Mouse (Mus musculus): ENCODE measurements around the gene Apoc4. TPM values are rescaled to one million over a fixed set of nuclear protein-coding genes. Genes with fewer than 3 reads are reported as not detected.
A peak's percentile ranks its signal among the peaks of the same experiment; 100 is the strongest.
"Not testable (repeated sequence)": the region's sequence is repeated elsewhere in the genome, so short reads cannot be mapped to it uniquely, and the experiment has no call there.

Apoc4 gene
- total RNA-seq, 1 experiment from 2014 or later, result 0.48 TPM

DNA sequence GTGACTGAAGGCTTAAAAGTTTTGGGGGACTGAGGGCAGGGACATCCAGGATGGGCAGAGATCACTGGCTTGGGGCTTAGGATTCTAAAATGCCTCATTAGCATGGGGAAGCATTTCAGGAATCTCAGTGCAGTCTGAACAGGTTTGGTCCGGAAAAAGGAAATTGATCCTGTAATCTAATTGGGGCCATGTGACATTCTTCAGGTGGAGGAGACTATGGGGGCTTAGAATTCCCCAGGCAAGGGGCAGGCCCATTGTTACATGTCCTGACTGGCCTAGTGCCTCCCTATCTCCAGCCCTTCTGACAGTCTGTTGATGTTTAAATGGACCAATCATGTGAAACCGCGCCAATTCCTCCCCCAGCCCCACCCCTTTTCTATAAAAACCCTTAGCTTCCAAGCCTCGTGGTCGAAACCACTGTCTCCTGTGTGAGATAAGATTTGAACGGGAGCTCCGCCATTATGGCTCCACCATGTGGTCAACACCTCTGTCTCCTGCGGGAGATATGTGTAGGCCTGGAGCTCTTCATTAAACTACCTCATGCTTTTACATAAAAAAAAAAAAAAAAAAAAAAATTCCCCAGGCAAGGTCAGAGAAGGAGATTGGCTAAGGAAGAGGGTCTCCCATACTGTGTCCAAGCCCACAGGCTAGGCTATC lies 5.8 kb upstream of the Apoc4 start:
- not testable (repeated sequence) for ATAC-seq (replicated peaks; ENCODE audit: insufficient number of reproducible peaks, low FRiP score, low TSS enrichment, poor library complexity, severe bottlenecking)

DNA sequence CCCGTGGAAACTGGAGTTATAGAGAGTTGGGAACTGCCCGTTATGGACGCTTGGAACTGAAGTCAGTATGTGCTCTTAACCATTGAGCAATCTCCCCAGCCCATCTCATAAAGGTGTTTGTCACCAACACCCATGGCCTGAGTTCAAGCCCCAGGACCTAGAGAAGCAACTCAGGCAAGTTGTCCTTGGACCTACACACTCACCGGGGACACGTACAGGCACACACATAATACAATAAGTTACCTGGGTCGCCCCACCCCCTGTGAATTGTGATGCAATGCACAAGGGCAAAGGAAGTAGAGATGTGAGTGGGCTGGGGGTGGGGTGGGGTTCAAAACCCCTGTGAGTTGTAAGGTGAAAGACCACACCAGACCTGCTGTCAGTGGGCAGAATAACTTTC lies 5.2 kb upstream of the Apoc4 start:
- ATAC-seq (replicated peaks; ENCODE audit: insufficient number of reproducible peaks, low FRiP score, low TSS enrichment, poor library complexity, severe bottlenecking), result no peak

DNA sequence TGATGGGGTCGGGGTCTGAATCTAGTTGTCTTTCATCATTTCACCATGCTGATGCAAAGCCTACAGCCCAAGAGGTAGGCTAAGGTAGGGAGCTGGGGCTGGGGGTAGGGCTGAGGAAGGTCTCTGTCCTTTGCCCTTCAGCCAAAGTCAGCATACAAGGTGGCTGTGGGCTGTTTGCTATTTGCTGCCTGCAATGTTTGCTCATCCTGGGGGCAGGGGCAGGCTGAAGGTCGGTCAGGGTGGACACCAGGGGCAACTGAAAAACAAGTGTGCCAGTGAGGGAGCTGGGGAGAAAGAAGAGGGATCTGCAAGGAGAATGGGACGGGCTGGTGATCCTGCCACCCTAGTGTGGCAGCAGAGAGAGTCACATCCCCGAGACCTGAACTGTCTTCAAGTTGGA lies 4.1 kb upstream of the Apoc4 start:
- no peak for ATAC-seq (replicated peaks; ENCODE audit: insufficient number of reproducible peaks, low FRiP score, low TSS enrichment, poor library complexity, severe bottlenecking)

DNA sequence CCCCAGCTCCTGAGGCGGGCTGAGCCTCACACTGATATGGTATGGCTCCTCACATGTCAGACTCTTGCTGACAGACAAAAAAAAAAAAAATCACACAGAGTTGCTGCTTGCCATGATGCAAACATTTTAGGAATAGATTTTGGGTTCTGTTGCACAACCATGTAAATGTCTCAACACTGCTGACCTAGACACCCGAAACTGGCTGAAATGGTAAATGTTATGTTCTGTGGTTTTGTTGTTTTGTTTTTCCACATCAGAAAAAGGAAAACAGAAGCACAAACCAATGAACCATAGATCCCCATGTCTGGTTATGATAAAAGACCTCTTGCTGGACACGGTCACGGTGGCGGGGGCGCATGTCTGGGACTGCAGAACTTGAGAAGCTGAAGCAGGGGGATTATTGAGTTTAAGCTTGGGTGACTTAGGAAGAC lies 2.5 kb upstream of the Apoc4 start:
- peak; percentile 86 for ATAC-seq (replicated peaks; ENCODE audit: insufficient number of reproducible peaks, low FRiP score, low TSS enrichment, poor library complexity, severe bottlenecking)

DNA sequence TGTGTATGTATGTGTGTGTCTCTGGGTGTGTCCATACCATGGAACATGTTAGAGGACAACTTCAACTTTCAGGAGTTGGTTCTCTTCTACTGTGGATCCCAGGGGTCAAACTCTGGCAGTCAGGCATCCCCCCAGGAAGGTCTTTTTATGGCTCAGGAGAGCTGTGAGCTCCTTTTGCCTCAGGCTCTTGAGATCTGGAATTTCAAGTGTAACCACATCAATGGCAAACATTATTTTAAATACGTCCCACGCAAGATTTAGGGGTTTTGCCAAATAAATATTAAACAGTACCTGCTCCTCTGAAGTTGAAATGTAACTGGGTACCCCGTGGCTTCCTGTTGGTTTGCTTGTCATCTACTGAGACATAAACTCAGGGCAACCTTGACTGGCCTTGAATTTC lies 1.7 kb upstream of the Apoc4 start:
- no peak for ATAC-seq (replicated peaks; ENCODE audit: insufficient number of reproducible peaks, low FRiP score, low TSS enrichment, poor library complexity, severe bottlenecking)

DNA sequence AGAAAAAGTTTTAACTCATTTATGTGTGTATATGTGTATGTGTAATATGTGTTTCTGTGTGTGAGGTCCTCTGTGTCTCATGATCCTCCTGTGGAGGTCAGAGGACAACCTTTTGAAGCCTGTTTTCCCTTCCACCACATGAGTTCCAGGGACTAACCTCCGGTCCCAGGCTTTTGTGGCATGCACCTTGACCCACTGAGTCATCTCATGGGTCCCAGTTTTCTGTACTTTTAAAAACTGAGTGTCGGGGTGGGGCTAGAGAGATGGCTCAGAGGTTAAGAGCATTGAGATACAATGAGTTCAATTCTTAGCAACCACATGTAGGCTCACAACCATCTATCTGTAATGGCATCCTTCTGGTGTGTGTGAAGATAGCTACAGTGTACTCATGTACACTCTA lies 577 bp downstream of the Apoc4 start:
- no peak for ATAC-seq (replicated peaks; ENCODE audit: insufficient number of reproducible peaks, low FRiP score, low TSS enrichment, poor library complexity, severe bottlenecking)

DNA sequence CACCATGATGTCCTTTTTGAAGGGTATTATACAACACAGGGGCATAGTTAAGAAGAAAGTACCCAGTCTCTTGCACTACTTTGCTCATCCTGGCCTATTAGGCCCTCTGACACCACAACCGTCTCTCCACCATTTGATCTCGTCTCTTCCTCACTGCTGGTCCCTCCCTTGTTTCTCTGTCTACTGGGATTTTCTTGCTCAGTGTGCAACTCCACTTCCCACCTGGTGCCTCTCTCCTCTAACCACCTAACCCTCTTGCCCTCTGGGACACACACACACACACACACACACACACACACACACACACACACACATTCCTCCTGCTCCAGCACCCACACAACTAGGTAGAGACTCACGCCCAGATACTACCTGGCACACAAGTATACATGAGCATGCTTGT lies 2.4 kb downstream of the Apoc4 start:
- ATAC-seq (replicated peaks; ENCODE audit: insufficient number of reproducible peaks, low FRiP score, low TSS enrichment, poor library complexity, severe bottlenecking), result no peak

DNA sequence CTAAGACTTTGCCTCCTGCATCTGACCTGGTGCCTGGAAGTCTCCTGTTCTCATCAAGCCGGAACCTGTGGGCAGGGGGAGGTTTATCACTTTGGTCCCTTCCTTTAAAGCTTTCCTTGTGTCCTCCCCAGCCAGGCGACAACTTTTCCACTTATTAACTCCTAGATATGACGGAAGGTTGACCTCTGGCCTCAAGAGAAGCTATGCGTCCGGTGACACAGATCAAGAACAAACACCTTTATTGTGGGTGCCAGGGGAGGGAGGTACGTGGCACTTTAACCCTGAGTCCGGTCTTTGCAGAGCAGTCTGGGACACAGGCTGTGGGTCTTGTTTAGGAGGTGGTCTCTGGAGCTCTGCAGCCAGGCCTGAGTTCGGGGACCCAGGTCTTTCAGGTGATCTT lies 3.4 kb downstream of the Apoc4 start, which contains the start of gene Apoc2:
Apoc2 (minus strand) TSS at position 70 of the 400 bp plus-strand sequence.
- no peak for ATAC-seq (replicated peaks; ENCODE audit: insufficient number of reproducible peaks, low FRiP score, low TSS enrichment, poor library complexity, severe bottlenecking)

DNA sequence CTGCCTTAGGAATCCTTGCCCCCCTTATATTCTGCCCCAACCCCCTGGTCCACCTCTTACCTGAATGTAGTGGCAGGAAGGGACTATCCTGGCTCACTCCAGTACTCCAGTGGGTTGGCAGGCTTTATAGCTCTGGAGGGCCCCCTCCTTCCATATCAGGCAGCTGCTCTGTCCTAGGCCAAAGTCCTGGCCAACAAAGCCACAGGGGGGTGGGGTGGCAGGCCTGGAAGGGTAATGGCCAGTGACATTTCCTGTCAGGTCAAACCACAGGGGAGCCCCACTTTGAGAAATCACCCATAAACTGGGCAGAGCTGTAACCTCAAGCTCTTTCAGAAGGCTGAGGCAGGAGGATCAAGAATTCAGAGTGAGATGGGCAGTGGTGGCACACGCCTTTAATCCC lies 4.6 kb downstream of the Apoc4 start:
- ATAC-seq (replicated peaks; ENCODE audit: insufficient number of reproducible peaks, low FRiP score, low TSS enrichment, poor library complexity, severe bottlenecking), result peak; percentile 67

DNA sequence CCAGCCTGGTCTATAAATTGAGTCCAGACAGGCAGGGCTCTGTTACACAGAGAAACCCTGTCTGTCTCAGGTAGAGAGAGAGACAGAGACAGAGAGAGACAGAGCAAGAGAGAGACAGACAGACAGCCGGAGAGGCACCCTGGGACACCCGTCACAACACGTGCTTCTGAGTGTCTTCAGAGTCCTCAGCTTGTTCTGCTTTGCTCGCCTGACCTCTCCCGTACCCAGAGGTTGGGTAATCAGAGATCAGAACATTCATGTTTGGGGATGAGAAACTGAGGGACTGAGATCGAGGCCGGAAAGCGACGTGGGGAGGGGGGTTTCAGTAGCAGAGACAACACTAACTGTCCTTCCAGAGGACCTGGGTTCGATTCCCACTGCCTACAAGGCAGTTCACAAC lies 5.5 kb downstream of the Apoc4 start:
- ATAC-seq (replicated peaks; ENCODE audit: insufficient number of reproducible peaks, low FRiP score, low TSS enrichment, poor library complexity, severe bottlenecking), result peak; percentile 94

DNA sequence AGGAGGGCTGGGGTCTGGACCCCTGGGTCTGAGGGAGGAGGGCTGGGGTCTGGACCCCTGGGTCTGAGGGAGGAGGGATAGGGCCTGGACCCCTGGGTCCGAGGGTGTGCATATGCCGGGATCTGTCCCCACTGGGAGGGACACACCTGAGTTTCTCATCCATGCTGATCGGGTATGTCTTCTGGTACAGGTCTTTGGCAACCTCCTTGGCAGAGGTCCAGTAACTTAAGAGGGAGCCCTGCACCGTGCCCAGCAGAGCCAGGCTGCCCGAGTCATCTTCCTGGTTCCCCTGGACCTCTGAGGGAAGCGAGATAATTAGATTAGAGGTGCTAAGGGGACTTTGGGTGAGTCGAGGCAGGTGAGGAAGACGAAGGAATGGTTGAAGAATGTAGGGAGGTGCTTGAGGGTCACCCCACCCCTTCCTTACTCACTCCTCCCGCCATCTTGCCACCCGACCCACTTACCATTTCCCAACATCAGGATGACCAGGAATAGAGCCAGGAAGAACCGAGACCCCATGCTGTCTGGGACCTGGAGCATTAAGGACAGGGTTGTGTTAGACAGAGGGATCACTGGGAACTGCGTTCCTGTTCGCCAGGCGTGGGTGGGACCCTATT lies 8.1 kb downstream of the Apoc4 start:
- ATAC-seq (replicated peaks; ENCODE audit: insufficient number of reproducible peaks, low FRiP score, low TSS enrichment, poor library complexity, severe bottlenecking), result no peak

DNA sequence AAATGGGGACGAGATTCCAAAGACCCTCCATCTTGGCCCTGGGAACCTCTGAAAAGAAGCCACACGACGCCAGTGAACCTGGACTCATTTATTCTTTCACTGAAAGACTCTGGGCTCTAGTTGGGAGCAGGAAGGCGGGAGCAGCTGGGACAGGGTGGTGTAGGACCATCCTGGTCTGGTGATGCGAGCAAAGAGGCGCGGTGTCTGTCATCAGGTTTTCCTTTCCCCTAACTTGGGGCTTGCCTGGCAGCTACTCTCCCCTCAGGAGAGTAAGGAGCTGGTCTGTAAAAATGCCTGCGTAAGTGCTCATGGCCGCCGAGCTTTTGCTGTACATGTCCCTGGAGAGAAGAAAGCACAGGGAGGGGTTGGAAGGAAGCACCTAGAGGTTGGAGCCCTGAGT lies 9.8 kb downstream of the Apoc4 start:
- no peak for ATAC-seq (replicated peaks; ENCODE audit: insufficient number of reproducible peaks, low FRiP score, low TSS enrichment, poor library complexity, severe bottlenecking)

DNA sequence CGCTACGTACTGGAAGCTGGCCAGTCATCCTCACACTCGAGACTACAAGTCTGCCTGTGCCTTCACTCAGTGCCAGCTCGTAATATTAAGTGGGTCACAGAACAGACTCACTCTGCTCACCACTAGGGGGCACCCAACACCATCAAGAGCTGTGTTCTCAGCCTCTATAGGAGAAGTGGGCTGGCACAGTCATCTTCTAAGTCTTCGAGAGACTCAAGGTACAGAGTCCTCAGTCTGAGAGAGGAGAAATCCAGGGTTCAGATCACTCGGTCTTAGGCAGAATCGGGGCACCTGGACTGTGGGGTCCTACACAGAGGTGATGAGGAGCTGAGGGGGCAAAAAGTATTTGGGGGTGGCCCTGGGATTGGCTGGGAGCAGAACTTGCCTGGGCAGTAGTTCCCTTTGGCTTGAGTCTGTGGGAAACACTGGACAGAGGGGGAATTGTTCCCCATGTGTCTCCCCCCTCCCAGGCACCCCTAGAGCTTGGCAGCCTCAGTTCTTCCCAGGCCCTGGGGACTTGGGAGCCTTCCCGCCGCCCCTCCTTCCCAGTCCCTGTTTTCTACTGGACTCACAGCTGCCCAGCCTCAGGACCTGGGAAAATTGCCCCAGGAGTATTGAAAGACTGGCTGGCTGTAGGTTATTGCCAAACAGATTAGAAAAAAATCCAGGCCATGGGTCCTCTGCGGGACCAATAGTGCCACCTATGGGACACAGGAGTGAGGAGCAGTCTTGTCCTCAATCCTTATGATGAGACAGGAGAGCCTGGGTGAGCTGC lies 12.1 kb downstream of the Apoc4 start:
- ATAC-seq (replicated peaks; ENCODE audit: insufficient number of reproducible peaks, low FRiP score, low TSS enrichment, poor library complexity, severe bottlenecking), result peak; percentile 71

DNA sequence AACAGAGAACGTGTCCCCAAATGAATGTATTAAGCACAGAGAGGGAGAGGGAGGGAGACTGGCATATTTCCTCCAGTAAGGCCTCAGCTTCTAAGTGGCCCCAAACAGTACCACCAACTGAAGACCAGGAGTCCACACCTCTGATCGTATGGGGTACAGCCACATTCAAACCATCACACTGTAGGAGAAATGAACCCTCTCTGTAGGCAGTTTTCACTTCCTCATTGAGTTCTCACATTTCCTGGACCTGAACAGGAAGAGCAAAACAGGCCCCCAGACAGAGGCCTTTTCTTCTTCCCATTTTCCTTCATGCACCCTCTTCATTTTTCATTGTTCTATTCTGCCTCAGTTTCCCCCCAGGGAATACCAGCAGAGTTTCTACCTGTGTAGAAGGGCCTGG lies 13.8 kb downstream of the Apoc4 start:
- ATAC-seq (replicated peaks; ENCODE audit: insufficient number of reproducible peaks, low FRiP score, low TSS enrichment, poor library complexity, severe bottlenecking), result peak; percentile 30; the same call in 1 of the 2 replicates

DNA sequence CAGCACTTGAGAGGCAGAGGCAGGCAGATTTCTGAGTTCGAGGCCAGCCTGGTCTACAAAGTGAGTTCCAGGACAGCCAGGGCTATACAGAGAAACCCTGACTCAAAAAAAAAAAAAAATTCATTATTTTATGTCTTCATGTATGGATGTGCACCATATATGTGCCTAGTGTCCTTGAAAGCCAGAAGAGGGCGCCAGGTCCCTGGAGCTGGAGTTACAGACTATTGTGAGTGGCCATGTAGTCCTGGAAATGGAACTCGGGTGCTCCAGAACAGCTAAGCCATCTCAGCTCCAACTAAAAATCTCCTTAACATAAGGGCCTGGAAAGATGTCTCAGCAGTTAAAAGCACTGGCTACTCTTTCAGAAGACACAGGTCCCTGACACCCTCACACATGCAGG lies 14.5 kb downstream of the Apoc4 start:
- no peak for ATAC-seq (replicated peaks; ENCODE audit: insufficient number of reproducible peaks, low FRiP score, low TSS enrichment, poor library complexity, severe bottlenecking)

DNA sequence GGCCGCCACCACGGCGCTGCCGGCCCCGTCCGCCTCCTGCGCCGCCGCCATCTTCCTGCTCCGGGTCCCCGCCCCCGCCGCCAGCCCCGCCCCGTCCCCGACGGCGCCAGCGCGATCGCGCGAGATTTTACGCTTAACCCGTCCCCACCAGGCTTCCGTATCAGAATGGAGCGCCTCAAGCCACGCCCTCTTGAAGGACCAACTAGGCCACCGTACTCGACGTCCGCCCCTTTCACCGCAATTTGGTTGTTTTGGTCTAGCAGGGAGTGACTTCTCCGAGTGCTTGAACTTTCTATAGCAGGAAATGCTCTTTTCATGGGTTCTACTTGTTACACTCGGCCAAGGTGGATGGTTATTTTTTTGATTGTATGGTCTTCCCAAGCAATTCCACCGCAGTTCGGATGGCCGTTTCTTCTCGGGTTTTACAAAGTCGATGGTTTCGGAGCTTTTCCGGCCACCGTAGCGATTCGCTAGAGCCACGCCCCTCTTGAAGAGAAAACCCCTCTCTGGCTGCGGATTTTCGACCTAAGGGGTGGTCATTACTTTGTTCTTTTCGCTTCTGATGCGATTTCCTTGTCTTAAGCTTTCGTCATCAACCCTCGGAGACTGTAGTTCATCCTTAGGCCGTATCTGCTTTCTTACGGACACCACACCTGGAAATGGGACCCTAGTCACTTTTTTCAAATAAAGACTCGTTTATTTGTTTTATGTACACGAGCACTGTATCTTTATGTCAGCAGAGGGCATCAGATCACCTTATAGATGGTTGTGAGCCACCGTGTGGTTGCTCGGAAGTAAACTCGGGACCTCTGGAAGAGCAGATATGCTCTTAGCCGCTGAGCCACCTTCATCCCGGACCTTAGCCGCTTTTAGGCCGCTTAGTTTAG lies 16.1 kb downstream of the Apoc4 start, which contains the start of gene Clptm1:
Clptm1 (minus strand) TSS at position 79 of the 887 bp plus-strand sequence.
- ATAC-seq (replicated peaks; ENCODE audit: insufficient number of reproducible peaks, low FRiP score, low TSS enrichment, poor library complexity, severe bottlenecking), result peak; percentile 64

DNA sequence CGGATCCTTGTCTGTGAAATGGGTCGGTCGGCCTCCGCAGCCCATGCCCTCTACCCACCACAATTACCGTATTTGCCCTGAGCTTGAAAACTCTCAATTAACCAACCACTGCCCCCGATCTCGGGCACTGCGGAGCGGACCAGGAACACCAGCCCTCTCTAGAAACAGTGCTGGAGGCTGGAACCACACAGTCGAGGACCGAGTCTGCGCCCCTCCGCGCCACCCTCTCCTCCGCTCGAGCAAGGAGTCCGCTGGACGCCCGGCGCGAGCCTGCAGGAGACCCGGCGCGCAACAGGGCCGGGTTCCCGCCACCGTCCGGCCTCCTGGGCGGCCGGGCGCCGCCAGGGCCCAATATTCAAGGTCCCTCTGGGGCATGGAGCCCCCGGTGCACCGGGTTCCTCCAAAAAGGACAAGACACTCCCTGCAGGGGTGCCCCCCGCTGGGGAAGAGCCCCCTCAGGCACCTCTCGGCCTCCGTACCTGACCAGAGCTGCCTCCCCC lies 16.8 kb downstream of the Apoc4 start:
- no peak for ATAC-seq (replicated peaks; ENCODE audit: insufficient number of reproducible peaks, low FRiP score, low TSS enrichment, poor library complexity, severe bottlenecking)

DNA sequence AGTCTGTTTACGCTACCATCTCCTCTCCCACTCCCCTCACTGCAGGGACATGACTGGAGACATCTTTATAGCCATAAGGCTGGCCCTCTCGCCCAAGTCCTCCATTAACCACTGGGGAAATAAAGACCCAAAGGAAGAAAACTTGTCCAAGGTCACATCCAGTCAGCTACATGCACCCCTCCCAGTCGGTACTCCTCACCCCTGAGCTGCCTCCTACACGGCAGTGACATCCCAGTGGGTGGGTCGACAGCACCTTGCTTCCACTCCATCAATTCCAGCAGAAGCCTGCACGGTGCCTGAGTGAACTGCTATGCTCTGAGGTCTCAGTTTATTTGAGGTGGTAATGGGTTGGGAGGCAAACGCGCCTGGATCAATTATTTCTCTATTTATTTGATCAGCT lies 17.3 kb downstream of the Apoc4 start:
- no peak for ATAC-seq (replicated peaks; ENCODE audit: insufficient number of reproducible peaks, low FRiP score, low TSS enrichment, poor library complexity, severe bottlenecking)

DNA sequence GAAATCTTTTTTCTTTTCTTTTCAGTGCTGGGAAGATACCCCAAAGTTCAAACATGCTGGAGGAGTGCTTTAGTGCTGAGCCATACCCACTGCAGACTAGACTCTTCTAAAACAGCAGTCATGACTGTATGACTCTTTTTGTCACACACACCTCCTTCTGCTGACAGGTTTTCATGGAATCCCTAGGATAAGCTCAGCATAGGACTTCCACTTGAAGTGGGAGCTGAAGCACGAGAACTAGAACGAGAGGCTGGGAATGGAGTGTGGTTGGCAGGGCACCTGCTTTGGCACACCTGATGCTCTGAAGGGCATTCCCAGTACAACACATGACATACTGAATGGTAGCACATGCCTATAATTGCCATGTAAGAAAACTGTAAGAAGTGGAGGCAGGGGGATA lies 28.7 kb downstream of the Apoc4 start:
- no peak for ATAC-seq (replicated peaks; ENCODE audit: insufficient number of reproducible peaks, low FRiP score, low TSS enrichment, poor library complexity, severe bottlenecking)

Measured in monocyte, adult 5-6 weeks (primary cell).